Mouse (Mus musculus): ENCODE results near the gene Esr1. TPM values are rescaled to one million over a fixed set of nuclear protein-coding genes. Genes with fewer than 3 reads are reported as not detected.

Gene Esr1
- polyA plus RNA-seq, 1 experiment from 2014 or later = 0.47 TPM

DNA sequence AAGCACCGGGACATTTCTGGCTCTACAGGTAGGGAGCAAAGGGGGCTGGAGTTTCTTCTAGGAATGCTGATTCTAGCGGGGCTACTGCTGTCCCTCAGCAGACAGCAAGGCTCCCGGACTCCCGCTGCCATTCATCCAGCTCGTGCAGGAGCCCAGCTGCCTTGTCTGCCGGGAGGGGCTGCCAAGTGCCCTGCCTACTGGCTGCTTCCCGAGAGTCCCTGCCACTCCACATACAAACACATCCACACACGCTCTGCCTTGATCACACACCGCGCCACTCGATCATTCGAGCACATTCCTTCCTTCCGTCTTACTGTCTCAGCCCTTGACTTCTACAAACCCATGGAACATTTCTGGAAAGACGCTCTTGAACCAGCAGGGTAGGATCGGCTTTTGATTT, 98.5 kb downstream of the Esr1 start:
- Histone ChIP-seq H3K9me3 (replicated peaks; ENCODE audit: control insufficient read depth, low read length) (no peaks in the 10 kb centered on the region), H3K9ac (ENCODE audit: low read depth, low read length) (no peak overlapping the region), H3K4me1 (ENCODE audit: control insufficient read depth, low read depth, low read length) (no peaks in the 10 kb centered on the region), H3K4me2 (ENCODE audit: low read depth, low read length) (no peak overlapping the region), H3K4me3 (ENCODE audit: low read depth, low read length) (no peak overlapping the region), H3K36me3 (ENCODE audit: control insufficient read depth, insufficient read depth) (no peaks in the 10 kb centered on the region), H3K27ac (ENCODE audit: low read length) (no peak overlapping the region), H3K27me3 (ENCODE audit: control insufficient read depth, insufficient read depth, low read depth, low read length) (peaks cover 27% of the 10 kb centered on the region)
- ATAC-seq (ENCODE audit: low read depth) = no peak
- WGBS (ENCODE audit: insufficient replicate concordance) = 6% methylated on average over 15 of the region's 15 CpGs

DNA sequence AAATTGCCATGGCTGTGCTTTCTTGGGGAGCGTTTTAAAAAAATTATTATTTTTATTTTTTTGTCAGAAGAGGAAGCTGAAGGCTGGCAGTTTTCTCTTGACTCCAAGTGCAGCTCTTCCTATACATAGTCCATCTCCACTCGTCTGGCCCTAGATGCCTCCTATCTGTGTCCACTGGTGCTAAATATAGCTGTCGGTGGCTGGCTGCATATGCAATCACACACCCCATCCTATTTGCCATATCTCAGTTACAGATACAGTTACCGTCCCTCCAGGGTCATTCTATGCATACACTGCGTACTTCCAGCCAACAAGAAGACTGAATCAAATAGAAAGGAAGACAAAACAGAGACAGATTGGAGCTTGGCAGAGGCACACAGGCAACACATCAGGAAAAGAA, 100.0 kb downstream of the Esr1 start:
- Histone ChIP-seq H3K4me1 (ENCODE audit: control insufficient read depth, low read depth, low read length) (no peaks in the 10 kb centered on the region), H3K27ac (ENCODE audit: low read length) (no peak overlapping the region), H3K9me3 (replicated peaks; ENCODE audit: control insufficient read depth, low read length) (no peaks in the 10 kb centered on the region), H3K36me3 (ENCODE audit: control insufficient read depth, insufficient read depth) (no peaks in the 10 kb centered on the region), H3K4me3 (ENCODE audit: low read depth, low read length) (no peak overlapping the region), H3K27me3 (ENCODE audit: control insufficient read depth, insufficient read depth, low read depth, low read length) (peaks cover 27% of the 10 kb centered on the region), H3K9ac (ENCODE audit: low read depth, low read length) (no peak overlapping the region), H3K4me2 (ENCODE audit: low read depth, low read length) (no peak overlapping the region)
- no peak for ATAC-seq (ENCODE audit: low read depth)
- WGBS (ENCODE audit: insufficient replicate concordance) = 26% methylated on average over 5 of the region's 5 CpGs

DNA sequence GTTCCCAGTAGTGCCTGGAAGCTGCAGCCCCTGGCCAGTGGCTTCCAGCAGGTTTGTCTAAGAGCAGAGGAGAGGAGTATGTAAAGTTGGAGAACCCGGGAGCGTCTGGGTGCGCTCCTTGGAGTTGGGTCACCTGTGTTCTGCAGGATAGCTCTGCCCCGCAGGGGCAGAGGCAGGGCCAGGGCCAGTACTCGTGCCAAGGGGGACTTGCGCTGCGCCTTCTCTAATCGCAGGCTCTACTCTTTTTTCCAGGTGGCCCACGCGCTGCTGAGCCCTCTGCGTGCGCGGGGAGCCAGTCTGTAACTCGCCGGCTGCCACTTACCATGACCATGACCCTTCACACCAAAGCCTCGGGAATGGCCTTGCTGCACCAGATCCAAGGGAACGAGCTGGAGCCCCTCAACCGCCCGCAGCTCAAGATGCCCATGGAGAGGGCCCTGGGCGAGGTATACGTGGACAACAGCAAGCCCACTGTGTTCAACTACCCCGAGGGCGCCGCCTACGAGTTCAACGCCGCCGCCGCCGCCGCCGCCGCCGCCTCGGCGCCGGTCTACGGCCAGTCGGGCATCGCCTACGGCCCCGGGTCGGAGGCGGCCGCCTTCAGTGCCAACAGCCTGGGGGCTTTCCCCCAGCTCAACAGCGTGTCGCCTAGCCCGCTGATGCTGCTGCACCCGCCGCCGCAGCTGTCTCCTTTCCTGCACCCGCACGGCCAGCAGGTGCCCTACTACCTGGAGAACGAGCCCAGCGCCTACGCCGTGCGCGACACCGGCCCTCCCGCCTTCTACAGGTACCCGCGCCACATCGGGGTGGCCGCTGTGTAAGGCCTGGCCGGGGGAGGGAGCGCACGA, 100.9 kb downstream of the Esr1 start:
- H3K27me3 ChIP-seq (ENCODE audit: control insufficient read depth, insufficient read depth, low read depth, low read length) = peaks cover 27% of the 10 kb centered on the region

DNA sequence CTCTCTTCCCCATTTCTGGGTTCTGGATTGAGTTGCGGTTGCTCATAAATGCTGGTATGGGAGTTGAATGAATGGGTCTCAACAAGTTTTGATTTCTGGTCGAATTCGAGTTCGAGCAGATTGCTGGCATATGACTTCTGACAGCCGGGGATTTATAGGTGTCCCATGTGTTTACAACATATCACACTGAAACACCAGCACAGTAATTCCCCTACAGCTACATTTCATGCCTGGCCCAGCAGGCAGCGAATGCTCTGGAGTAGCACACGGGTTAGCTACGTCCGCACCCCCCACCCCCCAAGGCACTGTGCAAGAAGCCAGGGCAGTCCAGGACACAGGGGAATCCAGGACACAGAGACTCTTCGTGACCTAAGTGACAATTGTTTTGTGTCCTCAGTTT, 102.0 kb downstream of the Esr1 start:
- Histone ChIP-seq H3K9ac (ENCODE audit: low read depth, low read length) (no peak overlapping the region), H3K4me2 (ENCODE audit: low read depth, low read length) (no peak overlapping the region), H3K27me3 (ENCODE audit: control insufficient read depth, insufficient read depth, low read depth, low read length) (peaks cover 27% of the 10 kb centered on the region), H3K9me3 (replicated peaks; ENCODE audit: control insufficient read depth, low read length) (no peaks in the 10 kb centered on the region), H3K4me1 (ENCODE audit: control insufficient read depth, low read depth, low read length) (no peaks in the 10 kb centered on the region), H3K4me3 (ENCODE audit: low read depth, low read length) (no peak overlapping the region), H3K27ac (ENCODE audit: low read length) (no peak overlapping the region), H3K36me3 (ENCODE audit: control insufficient read depth, insufficient read depth) (no peaks in the 10 kb centered on the region)
- no peak for ATAC-seq (ENCODE audit: low read depth)
- WGBS (ENCODE audit: insufficient replicate concordance) = 63% methylated on average over 10 of the region's 10 CpGs

More for the DNA sequence above, 100.9 kb downstream of the Esr1 start:
- ATAC-seq (ENCODE audit: low read depth) = no peak
- Histone ChIP-seq H3K27ac (ENCODE audit: low read length) (no peak overlapping the region), H3K36me3 (ENCODE audit: control insufficient read depth, insufficient read depth) (no peaks in the 10 kb centered on the region), H3K9ac (ENCODE audit: low read depth, low read length) (no peak overlapping the region), H3K4me3 (ENCODE audit: low read depth, low read length) (peak overlapping the region; percentile 48), H3K4me1 (ENCODE audit: control insufficient read depth, low read depth, low read length) (no peaks in the 10 kb centered on the region), H3K9me3 (replicated peaks; ENCODE audit: control insufficient read depth, low read length) (no peaks in the 10 kb centered on the region), H3K4me2 (ENCODE audit: low read depth, low read length) (peak overlapping the region; percentile 49)
- 1% methylated on average over 68 of the region's 68 CpGs for WGBS (ENCODE audit: insufficient replicate concordance)

DNA sequence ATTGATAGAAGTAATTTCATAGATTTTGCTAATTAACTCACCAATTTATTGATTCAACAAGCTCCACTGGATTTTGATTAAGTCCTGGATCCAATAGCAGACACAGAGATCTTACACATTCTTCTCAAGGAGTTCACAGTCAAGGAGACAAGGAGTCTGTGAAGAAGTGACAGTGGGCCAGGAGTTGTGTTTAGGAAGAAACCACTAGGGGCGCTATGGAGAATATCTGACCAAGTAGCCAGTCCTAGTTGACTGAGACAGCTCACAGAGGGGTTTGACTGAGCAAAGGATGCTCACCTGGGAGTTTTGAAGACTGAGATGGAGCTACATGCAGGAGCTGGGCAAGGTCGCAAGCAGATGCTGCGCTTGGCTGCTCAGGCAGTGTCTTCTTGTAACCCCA, 113.5 kb downstream of the Esr1 start:
- Histone ChIP-seq H3K4me3 (ENCODE audit: low read depth, low read length) (no peak overlapping the region), H3K4me2 (ENCODE audit: low read depth, low read length) (no peak overlapping the region), H3K9me3 (replicated peaks; ENCODE audit: control insufficient read depth, low read length) (no peaks in the 10 kb centered on the region), H3K9ac (ENCODE audit: low read depth, low read length) (no peak overlapping the region), H3K27me3 (ENCODE audit: control insufficient read depth, insufficient read depth, low read depth, low read length) (no peaks in the 10 kb centered on the region), H3K4me1 (ENCODE audit: control insufficient read depth, low read depth, low read length) (no peaks in the 10 kb centered on the region), H3K36me3 (ENCODE audit: control insufficient read depth, insufficient read depth) (no peaks in the 10 kb centered on the region), H3K27ac (ENCODE audit: low read length) (no peak overlapping the region)
- WGBS (ENCODE audit: insufficient replicate concordance) = 38% methylated on average over 3 of the region's 3 CpGs
- no peak for ATAC-seq (ENCODE audit: low read depth)

DNA sequence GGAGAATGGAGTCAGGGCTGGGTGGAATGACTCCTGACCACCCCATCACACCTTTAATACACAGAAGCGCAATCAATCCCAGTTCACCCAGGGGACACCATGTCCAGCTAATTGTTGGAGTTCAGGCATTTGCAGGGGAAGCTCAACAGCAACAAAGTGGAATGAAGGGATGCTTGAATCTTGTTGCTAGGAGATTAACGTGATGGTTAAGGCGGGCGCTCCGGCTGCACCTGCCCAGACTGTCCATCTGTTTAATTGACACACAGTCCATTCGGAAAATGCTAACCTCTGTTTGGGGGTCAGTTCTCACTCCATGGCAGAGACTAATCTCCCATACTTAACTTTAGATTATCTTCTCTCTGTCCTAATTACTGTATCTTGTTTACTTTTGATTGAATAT, 114.7 kb downstream of the Esr1 start:
- Histone ChIP-seq H3K4me3 (ENCODE audit: low read depth, low read length) (no peak overlapping the region), H3K27ac (ENCODE audit: low read length) (no peak overlapping the region), H3K9ac (ENCODE audit: low read depth, low read length) (no peak overlapping the region), H3K9me3 (replicated peaks; ENCODE audit: control insufficient read depth, low read length) (no peaks in the 10 kb centered on the region), H3K4me2 (ENCODE audit: low read depth, low read length) (no peak overlapping the region), H3K36me3 (ENCODE audit: control insufficient read depth, insufficient read depth) (no peaks in the 10 kb centered on the region), H3K27me3 (ENCODE audit: control insufficient read depth, insufficient read depth, low read depth, low read length) (no peaks in the 10 kb centered on the region), H3K4me1 (ENCODE audit: control insufficient read depth, low read depth, low read length) (no peaks in the 10 kb centered on the region)
- no peak for ATAC-seq (ENCODE audit: low read depth)
- 75% methylated on average over 6 of the region's 6 CpGs for WGBS (ENCODE audit: insufficient replicate concordance)

DNA sequence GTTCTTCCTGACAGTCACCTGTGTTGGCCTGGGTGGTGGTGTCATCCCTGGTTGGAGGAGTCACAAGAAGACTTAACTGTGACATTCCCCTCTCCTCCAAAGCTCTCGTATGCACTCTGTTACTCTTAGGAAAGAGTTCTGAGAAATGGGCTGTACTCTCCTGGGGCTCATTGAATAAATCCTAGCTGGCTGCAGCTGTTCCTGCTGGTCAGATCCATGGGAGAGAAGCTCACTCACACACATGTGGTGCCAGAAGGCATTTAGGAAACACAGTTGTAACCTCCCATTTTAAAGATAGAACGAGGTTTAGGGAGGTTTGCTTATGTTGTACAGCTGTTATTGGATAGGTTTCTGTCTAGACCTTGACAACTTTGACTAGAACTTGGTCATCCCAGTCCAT, 120.9 kb downstream of the Esr1 start:
- Histone ChIP-seq H3K4me3 (ENCODE audit: low read depth, low read length) (no peak overlapping the region), H3K27ac (ENCODE audit: low read length) (no peak overlapping the region), H3K4me2 (ENCODE audit: low read depth, low read length) (no peak overlapping the region), H3K9ac (ENCODE audit: low read depth, low read length) (no peak overlapping the region), H3K9me3 (replicated peaks; ENCODE audit: control insufficient read depth, low read length) (no peaks in the 10 kb centered on the region), H3K4me1 (ENCODE audit: control insufficient read depth, low read depth, low read length) (no peaks in the 10 kb centered on the region), H3K27me3 (ENCODE audit: control insufficient read depth, insufficient read depth, low read depth, low read length) (no peaks in the 10 kb centered on the region), H3K36me3 (ENCODE audit: control insufficient read depth, insufficient read depth) (no peaks in the 10 kb centered on the region)
- no peak for ATAC-seq (ENCODE audit: low read depth)
- 36% methylated on average over 2 of the region's 2 CpGs for WGBS (ENCODE audit: insufficient replicate concordance)

DNA sequence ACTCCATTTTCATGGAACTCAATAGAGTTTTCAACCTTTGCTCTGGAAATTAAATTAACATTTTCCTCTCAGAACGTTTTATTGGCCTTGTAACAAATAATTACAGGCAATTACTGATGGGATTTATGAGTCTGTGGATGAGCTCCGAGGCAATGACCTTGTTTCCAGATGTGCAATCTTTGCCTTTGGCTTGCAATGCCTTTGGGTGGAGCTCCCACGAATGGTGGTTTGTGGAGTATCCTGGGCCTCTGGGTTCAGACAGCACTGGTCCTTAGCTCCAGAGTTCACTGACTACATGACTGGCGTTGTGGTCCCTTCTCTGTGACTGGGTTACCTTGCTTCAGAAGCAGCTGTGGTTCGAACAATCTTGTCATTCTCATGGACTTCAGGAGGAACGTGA, 122.6 kb downstream of the Esr1 start:
- no peak overlapping the region for H3K4me3 ChIP-seq (ENCODE audit: low read depth, low read length)
- H3K4me2 ChIP-seq (ENCODE audit: low read depth, low read length) = no peak overlapping the region
- ATAC-seq (ENCODE audit: low read depth) = no peak
- no peaks in the 10 kb centered on the region for H3K36me3 ChIP-seq (ENCODE audit: control insufficient read depth, insufficient read depth)
- 52% methylated on average over 6 of the region's 6 CpGs for WGBS (ENCODE audit: insufficient replicate concordance)
- H3K27me3 ChIP-seq (ENCODE audit: control insufficient read depth, insufficient read depth, low read depth, low read length) = no peaks in the 10 kb centered on the region
- no peak overlapping the region for H3K9ac ChIP-seq (ENCODE audit: low read depth, low read length)
- H3K27ac ChIP-seq (ENCODE audit: low read length) = no peak overlapping the region
- H3K4me1 ChIP-seq (ENCODE audit: control insufficient read depth, low read depth, low read length) = no peaks in the 10 kb centered on the region
- no peaks in the 10 kb centered on the region for H3K9me3 ChIP-seq (replicated peaks; ENCODE audit: control insufficient read depth, low read length)

DNA sequence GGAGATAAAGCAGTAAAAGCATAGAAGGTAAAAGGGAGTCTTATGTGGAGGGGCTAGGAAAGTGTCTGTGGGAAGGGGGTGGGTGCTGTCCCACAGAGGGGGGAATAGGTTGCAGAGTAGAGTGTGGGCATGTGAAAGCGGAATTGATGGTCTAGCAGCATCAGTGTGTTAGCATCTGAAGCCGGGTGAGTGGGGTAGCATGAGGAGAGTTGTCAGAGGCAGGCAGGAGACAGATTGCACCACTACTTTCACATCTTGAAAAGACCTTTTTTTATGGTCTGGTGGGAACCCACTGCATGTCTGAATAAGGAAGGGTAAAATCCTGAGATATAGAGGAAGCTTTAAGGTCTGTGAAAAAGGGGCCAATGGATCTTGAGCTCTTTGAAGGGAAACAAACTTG, 123.5 kb downstream of the Esr1 start:
- Histone ChIP-seq H3K4me1 (ENCODE audit: control insufficient read depth, low read depth, low read length) (no peaks in the 10 kb centered on the region), H3K9me3 (replicated peaks; ENCODE audit: control insufficient read depth, low read length) (no peaks in the 10 kb centered on the region), H3K27me3 (ENCODE audit: control insufficient read depth, insufficient read depth, low read depth, low read length) (no peaks in the 10 kb centered on the region), H3K4me3 (ENCODE audit: low read depth, low read length) (no peak overlapping the region), H3K27ac (ENCODE audit: low read length) (no peak overlapping the region), H3K36me3 (ENCODE audit: control insufficient read depth, insufficient read depth) (no peaks in the 10 kb centered on the region), H3K4me2 (ENCODE audit: low read depth, low read length) (no peak overlapping the region), H3K9ac (ENCODE audit: low read depth, low read length) (no peak overlapping the region)
- ATAC-seq (ENCODE audit: low read depth) = no peak
- WGBS (ENCODE audit: insufficient replicate concordance) = 72% methylated on average over 2 of the region's 2 CpGs
